Mouse (Mus musculus) kidney, adult 11 months (tissue): Measurements from ENCODE around the gene Kcnma1.

Experiments
- DNase-seq: peaks from one replicate; pipeline ENCODE4 v3.0.0; 2022

The Kcnma1 gene

DNA sequence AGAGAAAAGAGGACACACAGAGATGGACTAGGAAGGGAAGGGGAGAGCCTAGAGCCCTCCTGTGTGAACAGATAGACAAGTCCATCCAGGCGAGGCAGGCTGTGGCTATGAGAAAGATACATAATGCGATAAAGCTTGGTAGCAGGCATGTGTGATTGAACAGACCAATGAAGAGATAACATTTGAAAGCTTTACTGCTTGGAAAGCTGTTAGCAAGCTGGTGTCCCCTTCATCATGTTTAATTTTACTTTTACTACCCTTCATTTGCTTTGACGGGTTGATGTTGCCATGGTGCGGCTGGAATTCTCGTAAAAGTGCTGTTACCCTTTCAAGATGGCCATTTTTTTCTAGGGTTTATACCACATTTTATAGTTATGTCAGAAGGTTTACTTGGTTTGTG, 769.8 kb downstream of the Kcnma1 start:
- DNase-seq = no peak

DNA sequence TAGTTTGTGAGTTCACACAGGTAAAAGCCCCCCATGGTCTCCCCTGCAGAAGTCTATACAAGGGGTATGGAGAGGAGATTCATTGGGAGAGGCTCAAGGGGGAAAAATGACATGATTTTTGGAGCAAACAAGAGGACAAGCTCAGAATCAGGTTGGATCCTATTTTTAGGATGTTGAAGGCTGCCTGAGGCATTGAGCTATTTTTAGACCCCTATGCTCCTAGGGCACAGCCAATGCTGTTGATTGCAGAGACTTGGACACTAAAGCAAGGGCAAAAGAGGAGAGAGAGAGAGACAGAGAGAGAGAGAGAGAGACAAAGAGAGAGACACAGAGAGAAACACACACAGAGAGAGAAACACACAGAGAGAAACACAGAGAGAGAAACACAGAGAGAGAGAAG, 770.4 kb downstream of the Kcnma1 start:
- no peak for DNase-seq
